Mouse (Mus musculus) neural tube, embryonic 11.5 days (tissue): Measurements from ENCODE around the gene Vps8. TPM values are rescaled to one million over a fixed set of nuclear protein-coding genes. Genes with fewer than 3 reads are reported as not detected.

Experiments
- ATAC-seq: fragments of 200-750 bp; cut with Nextera tagmentation; 2 replicates; pipeline ENCODE4 v1.8.0; 2017; ENCODE audit warnings: moderate number of reproducible peaks, mild to moderate bottlenecking, moderate TSS enrichment, moderate library complexity; ENCODE audit not compliant: insufficient read depth, low FRiP score, low TSS enrichment
- DNase-seq: peaks from one replicate; pipeline ENCODE4 v3.0.0-alpha.2; 2015; ENCODE audit warnings: low spot score
- H3K27ac ChIP-seq: fragments of 300-500 bp; sonication (generic); 2 replicates; pipeline ENCODE4 v1.5.1; 2014; ENCODE audit warnings: low read depth, mild to moderate bottlenecking, low read length
- H3K27me3 ChIP-seq: fragments of 300-500 bp; sonication (generic); 2 replicates; pipeline ENCODE4 v1.6.1; 2014; ENCODE audit warnings: mild to moderate bottlenecking, low read length, mixed read lengths; ENCODE audit not compliant: control insufficient read depth, insufficient read depth
- H3K36me3 ChIP-seq: fragments of 300-500 bp; sonication (generic); 2 replicates; pipeline ENCODE4 v1.6.1; 2014; ENCODE audit warnings: mild to moderate bottlenecking, low read length, moderate library complexity, mixed read lengths; ENCODE audit not compliant: control insufficient read depth, insufficient read depth
- H3K4me1 ChIP-seq: fragments of 300-500 bp; sonication (generic); 2 replicates; pipeline ENCODE4 v1.6.1; 2014; ENCODE audit warnings: low read length, mixed read lengths; ENCODE audit not compliant: control insufficient read depth, insufficient read depth
- H3K4me2 ChIP-seq: fragments of 300-500 bp; sonication (generic); 2 replicates; pipeline ENCODE4 v1.6.1; 2014; ENCODE audit warnings: low read depth, mild to moderate bottlenecking, moderate library complexity
- H3K4me3 ChIP-seq: fragments of 300-500 bp; sonication (generic); 2 replicates; pipeline ENCODE4 v1.5.1; 2014; ENCODE audit warnings: low read depth, low read length
- H3K9ac ChIP-seq: fragments of 300-500 bp; sonication (generic); 2 replicates; pipeline ENCODE4 v1.6.1; 2014; ENCODE audit warnings: mild to moderate bottlenecking, low read length
- H3K9me3 ChIP-seq: fragments of 300-500 bp; sonication (generic); 2 replicates; pipeline ENCODE4 v1.6.1; 2016; ENCODE audit warnings: low read length; ENCODE audit not compliant: control insufficient read depth
- WGBS: fragments of 180-500 bp; shearing (Covaris S2); extraction: QIAGEN DNeasy Blood & Tissue Kit; methylation state at CpG from one replicate; pipeline ENCODE4 v1.1.7; 2014; 5-methylcytosine and 5-hydroxymethylcytosine counted together
- polyA plus RNA-seq: library from polyadenylated mRNA; unstranded; fragments of >200 nt; fragmentation: Nextera tagmentation; extraction: Ambion mirVana; gene quantifications from 2 replicates; pipeline ENCODE4 v1.2.1, GENCODE M21; 2014

Vps8 gene
- polyA plus RNA-seq, 1 experiment from 2014 or later = 30.8 TPM

GRCm38 (mm10) chr16:21640766-21641499 lies 218.0 kb downstream of the Vps8 start:
- Histone ChIP-seq H3K9me3 (no peaks in the 10 kb centered on the region), H3K4me3 (no peak overlapping the region), H3K27ac (no peak overlapping the region), H3K4me2 (no peak overlapping the region), H3K27me3 (no peaks in the 10 kb centered on the region), H3K9ac (no peak overlapping the region), H3K36me3 (no peaks in the 10 kb centered on the region), H3K4me1 (no peaks in the 10 kb centered on the region; the same call in 1 of the 2 replicates)
- DNase-seq = no peak
- 82% methylated on average over 7 of the region's 7 CpGs for WGBS
- ATAC-seq = no peak

- Histone ChIP-seq H3K4me2 (no peak overlapping the region), H3K36me3 (no peaks in the 10 kb centered on the region), H3K27ac (no peak overlapping the region), H3K4me3 (no peak overlapping the region), H3K9me3 (no peaks in the 10 kb centered on the region), H3K9ac (no peak overlapping the region), H3K4me1 (no peaks in the 10 kb centered on the region; the same call in 1 of the 2 replicates), H3K27me3 (no peaks in the 10 kb centered on the region)
- ATAC-seq (no peak), DNase-seq (no peak)
- 87% methylated on average over 3 of the region's 3 CpGs for WGBS
These were observed 219.0 kb downstream of the Vps8 start for GRCm38 (mm10) chr16:21641944-21642343.

- Histone ChIP-seq H3K4me2 (no peak overlapping the region), H3K36me3 (no peaks in the 10 kb centered on the region), H3K9me3 (no peaks in the 10 kb centered on the region), H3K27me3 (no peaks in the 10 kb centered on the region), H3K4me3 (no peak overlapping the region), H3K9ac (no peak overlapping the region), H3K27ac (no peak overlapping the region), H3K4me1 (no peaks in the 10 kb centered on the region; the same call in 1 of the 2 replicates)
- DNase-seq = no peak
- no peak for ATAC-seq
- 93% methylated on average over 5 of the region's 5 CpGs for WGBS
These were observed 220.0 kb downstream of the Vps8 start for GRCm38 (mm10) chr16:21642906-21643305.

DNA sequence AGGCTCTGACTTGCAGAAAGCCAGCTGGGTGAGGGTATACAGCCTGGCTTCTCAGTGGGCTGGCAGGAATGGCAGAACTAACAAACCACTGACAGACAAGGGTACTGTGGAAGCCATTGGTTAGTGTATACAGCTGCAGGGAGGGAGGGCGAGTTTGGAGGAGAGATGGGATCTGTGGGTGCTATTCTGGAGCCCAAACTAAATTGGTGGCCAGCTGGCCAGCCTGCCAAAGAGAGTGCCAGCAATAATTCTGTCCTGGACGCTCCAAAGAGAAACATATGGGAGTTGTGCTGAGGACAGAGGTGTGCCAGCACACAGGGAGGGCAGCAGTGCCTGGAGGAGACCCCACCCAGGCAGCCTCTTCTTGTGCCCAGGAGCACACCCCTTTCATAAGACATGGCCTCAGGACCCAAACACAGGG lies 220.7 kb downstream of the Vps8 start:
- no peak overlapping the region for H3K9ac ChIP-seq
- DNase-seq = no peak
- ATAC-seq = no peak
- no peak overlapping the region; the same call in 1 of the 2 replicates for H3K4me2 ChIP-seq
- H3K27me3 ChIP-seq = no peaks in the 10 kb centered on the region
- H3K9me3 ChIP-seq = no peaks in the 10 kb centered on the region
- WGBS = 67% methylated on average over 2 of the region's 2 CpGs
- no peaks in the 10 kb centered on the region for H3K36me3 ChIP-seq
- no peaks in the 10 kb centered on the region; the same call in 1 of the 2 replicates for H3K4me1 ChIP-seq
- no peak overlapping the region for H3K4me3 ChIP-seq
- 0 out of 2 replicates have a peak overlapping the region, but pooled peaks have one; percentile 56 for H3K27ac ChIP-seq

GRCm38 (mm10) chr16:21644066-21644561 lies 221.2 kb downstream of the Vps8 start:
- Histone ChIP-seq H3K4me1 (no peaks in the 10 kb centered on the region; the same call in 1 of the 2 replicates), H3K9me3 (no peaks in the 10 kb centered on the region), H3K9ac (no peak overlapping the region), H3K27me3 (no peaks in the 10 kb centered on the region), H3K4me3 (no peak overlapping the region), H3K27ac (0 out of 2 replicates have a peak overlapping the region, but pooled peaks have one; percentile 56), H3K4me2 (no peak overlapping the region; the same call in 1 of the 2 replicates), H3K36me3 (no peaks in the 10 kb centered on the region)
- ATAC-seq (no peak), DNase-seq (peak; percentile 27)
- 48% methylated on average over 17 of the region's 17 CpGs for WGBS

DNA sequence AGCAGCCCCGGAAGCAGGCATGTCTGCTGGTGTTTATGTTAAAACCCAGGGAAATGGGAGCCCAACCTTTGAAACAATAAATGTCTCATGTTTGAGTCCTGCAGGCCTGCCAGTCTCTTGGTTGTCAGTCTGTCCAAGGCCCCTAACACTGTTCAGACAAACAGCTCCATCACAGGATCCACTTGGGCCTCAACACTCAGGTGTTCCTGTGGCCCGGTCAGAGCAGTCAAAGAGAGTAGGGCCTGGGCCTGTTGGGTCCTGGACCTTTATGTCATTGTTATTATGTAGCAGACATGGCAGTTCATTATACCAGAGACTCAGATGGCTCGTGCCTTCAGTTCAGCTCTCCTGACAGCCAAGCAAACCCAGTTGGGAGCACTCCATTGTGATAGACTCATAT lies 221.7 kb downstream of the Vps8 start:
- no peaks in the 10 kb centered on the region; the same call in 1 of the 2 replicates for H3K4me1 ChIP-seq
- DNase-seq (no peak), ATAC-seq (no peak)
- no peak overlapping the region for H3K27ac ChIP-seq
- H3K4me2 ChIP-seq = no peak overlapping the region
- no peaks in the 10 kb centered on the region for H3K36me3 ChIP-seq
- WGBS = 82% methylated on average over 3 of the region's 3 CpGs
- H3K9me3 ChIP-seq = no peaks in the 10 kb centered on the region
- no peak overlapping the region for H3K9ac ChIP-seq
- no peaks in the 10 kb centered on the region for H3K27me3 ChIP-seq
- H3K4me3 ChIP-seq = no peak overlapping the region

DNA sequence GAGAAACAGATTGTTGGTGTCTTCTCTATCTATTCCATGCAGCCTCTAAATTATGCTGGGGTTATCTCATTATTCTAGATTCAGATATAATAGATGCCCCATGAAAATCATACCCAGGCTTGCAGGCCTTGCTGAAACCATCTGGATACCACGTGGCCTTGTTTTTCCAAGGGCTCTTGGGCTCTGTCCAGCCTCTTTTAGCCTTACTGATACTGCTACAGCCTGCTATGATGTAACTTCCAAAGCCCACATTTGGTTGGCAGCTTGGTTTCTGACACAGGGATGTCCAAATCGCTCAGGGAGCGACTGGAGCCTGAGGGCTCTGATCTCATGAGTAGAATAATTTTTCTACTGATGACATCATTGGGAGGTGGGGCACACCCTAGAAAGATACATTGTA lies 223.0 kb downstream of the Vps8 start:
- no peak overlapping the region for H3K27ac ChIP-seq

GRCm38 (mm10) chr16:21646496-21646895 lies 223.6 kb downstream of the Vps8 start:
- no peak overlapping the region for H3K27ac ChIP-seq
- 72% methylated on average over 3 of the region's 3 CpGs for WGBS
- no peaks in the 10 kb centered on the region for H3K9me3 ChIP-seq
- DNase-seq = no peak
- no peak overlapping the region for H3K9ac ChIP-seq
- H3K4me2 ChIP-seq = no peak overlapping the region
- ATAC-seq = no peak
- no peak overlapping the region for H3K4me3 ChIP-seq
- no peaks in the 10 kb centered on the region; the same call in 1 of the 2 replicates for H3K4me1 ChIP-seq
- no peaks in the 10 kb centered on the region for H3K36me3 ChIP-seq
- no peaks in the 10 kb centered on the region for H3K27me3 ChIP-seq

More for the DNA sequence above, 223.0 kb downstream of the Vps8 start:
- H3K36me3 ChIP-seq = no peaks in the 10 kb centered on the region
- no peaks in the 10 kb centered on the region; the same call in 1 of the 2 replicates for H3K4me1 ChIP-seq
- no peak overlapping the region for H3K9ac ChIP-seq
- no peak overlapping the region for H3K4me3 ChIP-seq
- DNase-seq (no peak), ATAC-seq (no peak)
- no peaks in the 10 kb centered on the region for H3K27me3 ChIP-seq
- H3K4me2 ChIP-seq = no peak overlapping the region
- WGBS = 74% methylated on average over 3 of the region's 3 CpGs
- no peaks in the 10 kb centered on the region for H3K9me3 ChIP-seq

DNA sequence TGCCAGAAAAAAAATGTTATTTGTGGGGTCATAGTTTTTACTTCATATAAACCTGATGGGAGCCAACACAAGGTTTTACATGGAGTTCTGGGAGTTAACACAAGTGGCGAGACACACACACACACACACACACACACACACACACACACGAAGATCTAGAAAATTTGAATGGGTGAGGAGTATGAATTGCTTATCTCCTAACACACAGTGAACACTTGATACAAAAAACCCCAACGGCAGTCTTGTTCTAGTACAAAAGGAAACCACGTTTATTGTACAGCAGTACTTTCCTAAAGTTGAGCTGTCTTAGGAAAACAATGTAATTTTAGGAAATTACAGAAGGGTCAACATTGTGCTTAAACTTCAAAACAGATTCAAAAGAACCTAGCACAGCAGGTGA lies 225.9 kb downstream of the Vps8 start:
- no peak overlapping the region for H3K9ac ChIP-seq
- WGBS = 85% methylated on average over 4 of the region's 4 CpGs
- no peak for DNase-seq
- H3K4me2 ChIP-seq = no peak overlapping the region
- H3K4me1 ChIP-seq = no peaks in the 10 kb centered on the region; the same call in 1 of the 2 replicates
- H3K36me3 ChIP-seq = no peaks in the 10 kb centered on the region
- H3K9me3 ChIP-seq = no peaks in the 10 kb centered on the region
- no peak overlapping the region for H3K4me3 ChIP-seq
- no peak for ATAC-seq
- no peaks in the 10 kb centered on the region for H3K27me3 ChIP-seq
- no peak overlapping the region for H3K27ac ChIP-seq
